Mouse (Mus musculus) liver, embryonic 11.5 days (tissue): ENCODE results near the gene Defb26. TPM values are rescaled to one million over a fixed set of nuclear protein-coding genes. Genes with fewer than 3 reads are reported as not detected.

Experiments
- ATAC-seq: fragments of 200-750 bp; cut with Nextera tagmentation; replicated peaks from 2 replicates; pipeline ENCODE4 v1.8.0; 2017; ENCODE audit warnings: moderate number of reproducible peaks, mild to moderate bottlenecking, moderate TSS enrichment, moderate library complexity; ENCODE audit not compliant: low FRiP score
- DNase-seq: peaks from one replicate; pipeline ENCODE4 v3.0.0-alpha.2; 2017; ENCODE audit warnings: low spot score
- H3K27ac ChIP-seq: fragments of 300-500 bp; sonication (generic); 2 replicates; pipeline ENCODE4 v1.5.1; 2014; ENCODE audit warnings: mild to moderate bottlenecking, low read depth, low read length, control low read depth
- H3K27me3 ChIP-seq: fragments of 300-500 bp; sonication (generic); replicated peaks from 2 replicates; pipeline ENCODE4 v1.6.1; 2014; ENCODE audit warnings: low read length, mixed read lengths; ENCODE audit not compliant: control insufficient read depth, insufficient read depth
- H3K36me3 ChIP-seq: fragments of 300-500 bp; sonication (generic); 2 replicates; pipeline ENCODE4 v1.6.1; 2014; ENCODE audit warnings: mild to moderate bottlenecking, low read length, moderate library complexity, mixed read lengths; ENCODE audit not compliant: control insufficient read depth, insufficient read depth
- H3K4me1 ChIP-seq: fragments of 300-500 bp; sonication (generic); replicated peaks from 2 replicates; pipeline ENCODE4 v1.6.1; 2014; ENCODE audit warnings: low read length, mixed read lengths; ENCODE audit not compliant: control insufficient read depth, insufficient read depth
- H3K4me2 ChIP-seq: fragments of 300-500 bp; sonication (generic); 2 replicates; pipeline ENCODE4 v1.6.1; 2014; ENCODE audit warnings: mild to moderate bottlenecking, control low read depth, moderate library complexity
- H3K4me3 ChIP-seq: fragments of 300-500 bp; sonication (generic); 2 replicates; pipeline ENCODE4 v1.5.1; 2014; ENCODE audit warnings: low read depth, low read length, control low read depth
- H3K9ac ChIP-seq: fragments of 300-500 bp; sonication (generic); 2 replicates; pipeline ENCODE4 v1.6.1; 2014; ENCODE audit warnings: low read depth, low read length, control low read depth
- H3K9me3 ChIP-seq: fragments of 300-500 bp; sonication (generic); 2 replicates; pipeline ENCODE4 v1.6.1; 2016; ENCODE audit warnings: low read length, inconsistent platforms, mixed read lengths; ENCODE audit not compliant: control insufficient read depth
- WGBS: fragments of 180-500 bp; shearing (Covaris S2); extraction: QIAGEN DNeasy Blood & Tissue Kit; methylation state at CpG from one replicate; pipeline ENCODE4 v1.1.7; 2014; 5-methylcytosine and 5-hydroxymethylcytosine counted together
- polyA plus RNA-seq: library from polyadenylated mRNA; unstranded; fragments of >200 nt; fragmentation: Nextera tagmentation; extraction: Ambion mirVana; gene quantifications from 2 replicates; pipeline ENCODE4 v1.2.1, GENCODE M21; 2014

Defb26 gene
- not detected in 2 replicates for polyA plus RNA-seq

- DNase-seq, result no peak
- Histone ChIP-seq H3K4me3 (no peak within 1 kb of the TSS), H3K9ac (no peak within 1 kb of the TSS), H3K9me3 (no peaks in the 10 kb centered on the region), H3K4me1 (no peaks in the 10 kb centered on the region), H3K36me3 (no peaks in the 10 kb centered on the region), H3K27me3 (no peaks in the 10 kb centered on the region), H3K27ac (no peak within 1 kb of the TSS), H3K4me2 (no peak within 1 kb of the TSS)
- no peak for ATAC-seq
- WGBS, result 81% methylated on average over 1 of the region's 1 CpGs
Measured at GRCm38 (mm10) chr2:152511592-152511991, at the start of gene Defb26. Gene Defb26 (minus strand): TSS chr2:152511692.

- DNase-seq (no peak), ATAC-seq (no peak)
- no peak overlapping the region for H3K4me3 ChIP-seq
- no peaks in the 10 kb centered on the region for H3K9me3 ChIP-seq
- 73% methylated on average over 7 of the region's 7 CpGs for WGBS
- no peaks in the 10 kb centered on the region; the same call in 1 of the 2 replicates for H3K4me1 ChIP-seq
- no peak overlapping the region for H3K27ac ChIP-seq
- H3K9ac ChIP-seq, result no peak overlapping the region
- no peaks in the 10 kb centered on the region for H3K36me3 ChIP-seq
- no peaks in the 10 kb centered on the region for H3K27me3 ChIP-seq
- no peak overlapping the region for H3K4me2 ChIP-seq
Measured at GRCm38 (mm10) chr2:152556655-152557054, 45.2 kb upstream of the Defb26 start.

DNA sequence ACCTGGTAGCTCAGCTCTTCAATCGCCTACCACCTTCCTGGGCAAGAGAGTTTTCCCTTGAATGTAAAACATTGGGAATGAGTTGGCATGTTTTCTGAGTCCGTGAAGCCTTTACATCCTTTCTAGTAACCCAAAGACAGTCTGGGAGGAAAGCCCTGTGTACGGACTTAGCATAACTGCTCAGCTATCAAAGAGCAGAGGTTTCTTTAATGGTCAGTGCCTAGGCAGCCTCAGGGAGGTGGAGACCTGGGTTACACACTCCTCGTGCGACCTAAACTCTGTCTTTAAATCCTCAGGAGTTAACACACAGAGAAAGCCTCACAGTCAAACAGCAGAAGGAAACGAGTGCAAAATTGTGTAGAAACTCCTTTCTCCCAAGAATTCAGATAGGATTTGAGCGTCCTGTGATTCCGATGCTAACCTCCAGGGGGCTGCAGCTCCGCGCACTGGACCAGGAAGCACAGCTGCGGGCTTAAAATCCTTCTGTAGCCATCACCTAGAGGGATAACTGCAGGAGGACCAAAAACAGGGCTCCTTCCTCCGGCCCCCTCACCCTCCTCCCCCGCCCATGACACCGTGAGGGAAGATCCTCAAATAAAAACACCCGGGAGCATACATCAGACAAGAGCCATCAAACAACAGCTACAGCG lies 42.4 kb upstream of the Defb26 start:
- H3K27me3 ChIP-seq, result no peaks in the 10 kb centered on the region
- WGBS, result 12% methylated on average over 16 of the region's 16 CpGs
- ATAC-seq (no peak), DNase-seq (peak; percentile 35)
- no peak overlapping the region for H3K4me2 ChIP-seq
- H3K9ac ChIP-seq, result no peak overlapping the region
- H3K27ac ChIP-seq, result no peak overlapping the region
- no peaks in the 10 kb centered on the region for H3K9me3 ChIP-seq
- no peaks in the 10 kb centered on the region for H3K36me3 ChIP-seq
- H3K4me3 ChIP-seq, result no peak overlapping the region
- no peaks in the 10 kb centered on the region for H3K4me1 ChIP-seq

DNA sequence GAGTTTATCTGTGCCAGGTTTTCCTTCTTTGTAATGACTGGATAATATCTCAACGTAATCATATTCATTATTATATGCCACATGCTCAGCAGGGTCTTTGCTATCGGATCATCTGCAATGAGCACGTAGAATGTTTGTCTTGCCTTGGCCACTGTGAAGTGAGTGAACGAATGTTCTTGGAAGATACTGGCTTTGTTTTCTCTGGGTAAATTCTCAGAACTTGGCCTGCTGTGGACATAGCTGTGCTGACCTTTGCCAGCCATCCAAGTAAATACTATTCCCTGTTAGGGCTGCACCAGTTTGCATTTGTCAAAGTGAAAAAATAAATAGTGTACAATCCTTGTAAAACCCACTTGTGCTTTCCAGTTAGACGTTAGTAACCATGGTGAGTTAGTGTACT lies 36.6 kb upstream of the Defb26 start:
- ATAC-seq (no peak), DNase-seq (no peak)
- H3K27ac ChIP-seq, result no peak overlapping the region
- H3K4me2 ChIP-seq, result no peak overlapping the region
- 67% methylated on average over 5 of the region's 5 CpGs for WGBS
- no peak overlapping the region for H3K9ac ChIP-seq
- H3K36me3 ChIP-seq, result no peaks in the 10 kb centered on the region
- no peaks in the 10 kb centered on the region for H3K4me1 ChIP-seq
- no peaks in the 10 kb centered on the region for H3K9me3 ChIP-seq
- H3K27me3 ChIP-seq, result no peaks in the 10 kb centered on the region
- H3K4me3 ChIP-seq, result no peak overlapping the region

DNA sequence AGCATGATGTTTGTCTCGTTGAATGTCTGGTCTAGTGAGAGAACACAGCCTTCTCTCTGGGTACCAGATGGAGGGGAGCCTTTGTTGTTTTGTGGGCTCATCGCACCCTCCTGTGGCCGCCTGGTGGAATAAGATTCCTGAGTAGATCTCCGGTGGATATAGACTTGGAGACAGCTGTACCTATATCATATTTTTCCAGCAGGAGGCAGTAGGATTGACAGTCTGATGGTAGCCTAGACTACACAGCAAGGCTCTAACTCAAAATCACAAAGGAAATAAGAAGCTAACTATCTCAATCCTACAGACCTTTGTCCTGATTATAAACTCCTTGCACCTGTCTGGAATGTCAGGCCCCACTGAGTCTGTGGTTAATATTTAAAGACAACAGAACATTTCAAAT lies 33.2 kb upstream of the Defb26 start:
- no peak for DNase-seq

GRCm38 (mm10) chr2:152543478-152543877 lies 32.0 kb upstream of the Defb26 start:
- DNase-seq (no peak), ATAC-seq (no peak)
- no peaks in the 10 kb centered on the region for H3K9me3 ChIP-seq
- H3K9ac ChIP-seq, result no peak overlapping the region
- no peaks in the 10 kb centered on the region for H3K27me3 ChIP-seq
- no peaks in the 10 kb centered on the region for H3K4me1 ChIP-seq
- no peak overlapping the region for H3K27ac ChIP-seq
- no peak overlapping the region for H3K4me2 ChIP-seq
- no peaks in the 10 kb centered on the region for H3K36me3 ChIP-seq
- WGBS, result 83% methylated on average over 4 of the region's 4 CpGs
- no peak overlapping the region for H3K4me3 ChIP-seq

More for the DNA sequence above, 33.2 kb upstream of the Defb26 start:
- Histone ChIP-seq H3K27ac (no peak overlapping the region), H3K27me3 (no peaks in the 10 kb centered on the region), H3K4me2 (no peak overlapping the region), H3K9me3 (no peaks in the 10 kb centered on the region), H3K36me3 (no peaks in the 10 kb centered on the region), H3K4me1 (no peaks in the 10 kb centered on the region), H3K9ac (no peak overlapping the region), H3K4me3 (no peak overlapping the region)
- 34% methylated on average over 4 of the region's 4 CpGs for WGBS
- ATAC-seq, result no peak

DNA sequence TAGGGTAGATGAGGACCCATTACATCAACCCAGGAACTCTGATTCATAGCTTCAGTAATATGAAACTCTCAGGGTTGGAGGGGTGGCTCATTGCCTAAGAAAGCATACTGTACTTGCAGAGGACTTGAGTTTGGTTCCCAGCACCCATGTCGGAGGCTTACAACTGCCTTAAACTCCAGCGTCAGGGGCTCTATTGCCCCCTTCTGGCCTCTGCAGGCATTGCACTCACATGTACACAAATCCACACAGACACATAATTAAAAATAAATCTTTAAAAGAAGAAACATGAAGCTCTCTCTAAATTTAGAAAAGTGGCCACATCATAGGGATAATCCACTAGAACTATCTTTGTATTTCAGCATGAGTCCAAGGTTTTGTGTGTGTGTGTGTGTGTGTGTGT lies 31.4 kb upstream of the Defb26 start:
- no peak overlapping the region for H3K27ac ChIP-seq
- no peaks in the 10 kb centered on the region for H3K9me3 ChIP-seq
- no peaks in the 10 kb centered on the region for H3K27me3 ChIP-seq
- H3K36me3 ChIP-seq, result no peaks in the 10 kb centered on the region
- no peak for DNase-seq
- 68% methylated on average over 2 of the region's 2 CpGs for WGBS
- no peak overlapping the region for H3K4me2 ChIP-seq
- H3K4me1 ChIP-seq, result no peaks in the 10 kb centered on the region
- no peak overlapping the region for H3K9ac ChIP-seq
- H3K4me3 ChIP-seq, result no peak overlapping the region
- no peak for ATAC-seq

DNA sequence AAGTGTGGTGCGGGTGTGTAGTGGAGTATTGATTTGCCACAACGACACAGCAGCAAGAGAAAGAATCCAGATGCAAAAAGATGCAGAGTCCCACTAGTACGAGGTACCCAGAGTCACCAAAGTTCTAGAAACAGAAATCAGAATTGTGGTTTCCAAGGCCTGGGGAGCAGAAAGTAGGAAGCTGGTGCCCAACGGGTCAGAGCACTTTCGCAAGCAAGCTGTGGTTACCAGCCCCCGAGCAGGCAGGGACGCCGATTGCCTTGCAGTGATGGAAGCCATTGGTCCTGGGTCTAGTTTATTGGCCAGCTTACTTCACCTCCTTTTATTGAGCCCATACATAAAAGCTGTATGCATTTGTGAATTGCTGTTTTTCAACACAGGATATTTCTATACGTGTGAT lies 30.5 kb upstream of the Defb26 start:
- WGBS, result 68% methylated on average over 9 of the region's 9 CpGs
- no peaks in the 10 kb centered on the region for H3K4me1 ChIP-seq
- H3K9ac ChIP-seq, result no peak overlapping the region
- no peak for DNase-seq
- H3K4me3 ChIP-seq, result no peak overlapping the region
- H3K27ac ChIP-seq, result no peak overlapping the region
- no peaks in the 10 kb centered on the region for H3K27me3 ChIP-seq
- no peak for ATAC-seq
- H3K4me2 ChIP-seq, result no peak overlapping the region
- H3K9me3 ChIP-seq, result no peaks in the 10 kb centered on the region
- H3K36me3 ChIP-seq, result no peaks in the 10 kb centered on the region

GRCm38 (mm10) chr2:152539944-152540710 lies 28.6 kb upstream of the Defb26 start, which contains the start of gene Defb29:
Gene Defb29 (minus strand): TSS chr2:152540098.
- no peak within 1 kb of the TSS for H3K9ac ChIP-seq
- 55% methylated on average over 13 of the region's 13 CpGs for WGBS
- no peak for ATAC-seq

More at GRCm38 (mm10) chr2:152539944-152540710, 28.6 kb upstream of the Defb26 start, which contains the start of gene Defb29:
- Histone ChIP-seq H3K9me3 (no peaks in the 10 kb centered on the region), H3K27ac (no peak within 1 kb of the TSS), H3K27me3 (no peaks in the 10 kb centered on the region), H3K36me3 (no peaks in the 10 kb centered on the region), H3K4me2 (no peak within 1 kb of the TSS), H3K4me3 (no peak within 1 kb of the TSS), H3K4me1 (no peaks in the 10 kb centered on the region)
- DNase-seq, result no peak
